Mouse (Mus musculus): ENCODE results near the gene Acad9.

DNA sequence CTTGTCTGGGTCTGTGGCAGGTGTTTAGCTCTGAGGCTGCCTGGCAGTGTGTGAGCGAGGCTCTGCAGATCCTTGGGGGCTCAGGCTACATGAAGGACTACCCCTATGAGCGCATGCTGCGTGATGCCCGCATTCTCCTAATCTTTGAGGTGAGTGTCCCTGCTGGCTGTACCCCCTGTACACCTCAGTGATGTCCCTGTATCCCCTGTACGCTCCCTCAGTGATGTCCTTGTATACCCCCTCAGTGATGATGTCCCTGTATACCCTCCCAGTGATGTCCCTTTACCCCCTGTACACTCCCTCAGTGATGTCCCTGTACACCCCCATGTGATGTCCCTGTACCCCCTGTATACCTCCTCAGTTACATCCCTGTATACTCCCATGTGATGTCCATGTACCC lies 19.6 kb downstream of the Acad9 start:
- TF ChIP-seq POLR2A (IDR thresholded peaks at IDR 0.05; ENCODE audit: control insufficient read depth, low read depth, low read length): no peak
- no peak for TF ChIP-seq CTCF (IDR thresholded peaks at IDR 0.05; ENCODE audit: control insufficient read depth, insufficient read depth, insufficient replicate concordance, low read depth, low read length)

All from testis, adult 2 months (tissue).